Mouse (Mus musculus) brain, embryonic 14.5 days (tissue): ENCODE data around the gene Zfp874b.

Source experiments
- CTCF ChIP-seq: fragments of 200-500 bp; IDR thresholded peaks from 2 replicates; pipeline ENCODE4 v1.5.1; 2012; ENCODE audit warnings: inconsistent platforms, mild to moderate bottlenecking, moderate library complexity, borderline replicate concordance; ENCODE audit not compliant: insufficient read depth, insufficient read length; ENCODE audit errors: extremely low read depth
- POLR2A ChIP-seq: fragments of 200-500 bp; IDR thresholded peaks from 2 replicates; pipeline ENCODE4 v1.6.1; 2012; ENCODE audit warnings: mild to moderate bottlenecking, inconsistent platforms, borderline replicate concordance; ENCODE audit not compliant: poor library complexity, insufficient read depth, insufficient read length, severe bottlenecking; ENCODE audit errors: extremely low read depth

- TF ChIP-seq CTCF (no peak), POLR2A (no peak)
These were observed 14.8 kb downstream of the Zfp874b start for GRCm38 (mm10) chr13:67469274-67469673.
